Mouse (Mus musculus) ES-E14 (cell line): ENCODE results near the gene Opalin. TPM values are rescaled to one million over a fixed set of nuclear protein-coding genes. Genes with fewer than 3 reads are reported as not detected.

Experiments
- DNase-seq: peaks from one replicate; pipeline ENCODE4 v3.0.0-alpha.2; 2013; ENCODE audit warnings: low read depth, low spot score
- H3K27ac ChIP-seq: 2 replicates; pipeline ENCODE4 v1.5.1; 2012; ENCODE audit warnings: low read depth, mild to moderate bottlenecking, low read length, moderate library complexity, mixed read lengths; ENCODE audit not compliant: poor library complexity, insufficient read depth, severe bottlenecking
- H3K36me3 ChIP-seq: 2 replicates; pipeline ENCODE4 v1.6.1; 2012; ENCODE audit warnings: mild to moderate bottlenecking, low read length, moderate library complexity, mixed read lengths; ENCODE audit not compliant: control insufficient read depth, poor library complexity, insufficient read depth, severe bottlenecking
- H3K4me1 ChIP-seq, 2 experiments: fragments of 150-350 bp in 1 of 2; sonication (generic) in 1 of 2; 2 replicates each; pipeline ENCODE4 v1.6.1; 2012; ENCODE audit warnings: low read length in 2 of 2, mild to moderate bottlenecking in 1 of 2, mixed read lengths in 1 of 2; ENCODE audit not compliant: control insufficient read depth in 2 of 2, insufficient read depth in 2 of 2, poor library complexity in 1 of 2
- H3K4me3 ChIP-seq, 2 experiments: fragments of 150-350 bp in 1 of 2; sonication (generic) in 1 of 2; 2 replicates each; pipeline ENCODE4 v1.5.1; 2012; ENCODE audit warnings: low read length in 2 of 2, low read depth in 1 of 2, mild to moderate bottlenecking in 1 of 2, mixed read lengths in 1 of 2; ENCODE audit not compliant: insufficient read depth in 1 of 2, poor library complexity in 1 of 2, severe bottlenecking in 1 of 2
- H3K9ac ChIP-seq: 2 replicates; pipeline ENCODE4 v1.6.1; 2012; ENCODE audit warnings: low read depth, mild to moderate bottlenecking, low read length, mixed read lengths; ENCODE audit not compliant: poor library complexity, insufficient read depth, severe bottlenecking
- H3K9me3 ChIP-seq: fragments of 150-350 bp; sonication (generic); 2 replicates; pipeline ENCODE4 v1.6.1; 2012; ENCODE audit warnings: low read depth, mild to moderate bottlenecking, low read length; ENCODE audit not compliant: control insufficient read depth, insufficient read depth
- CHD2 ChIP-seq: IDR thresholded peaks from 2 replicates; pipeline ENCODE4 v1.6.1; 2014; ENCODE audit warnings: mild to moderate bottlenecking, low read depth, low read length, inconsistent platforms
- HCFC1 ChIP-seq: IDR thresholded peaks from 2 replicates; pipeline ENCODE4 v1.6.1; 2012; ENCODE audit warnings: low read length, inconsistent platforms, borderline replicate concordance; ENCODE audit not compliant: insufficient read depth
- MAFK ChIP-seq: IDR thresholded peaks from 2 replicates; pipeline ENCODE4 v1.6.1; 2014; ENCODE audit warnings: mild to moderate bottlenecking, low read depth, low read length, inconsistent platforms; ENCODE audit not compliant: insufficient read depth
- ZC3H11A ChIP-seq: IDR thresholded peaks from 2 replicates; pipeline ENCODE4 v1.6.1; 2012; ENCODE audit warnings: low read depth, mild to moderate bottlenecking, inconsistent platforms, low read length, borderline replicate concordance
- ZNF384 ChIP-seq: IDR thresholded peaks from 2 replicates; pipeline ENCODE4 v1.6.1; 2012; ENCODE audit warnings: low read depth, low read length, inconsistent platforms
- in situ Hi-C, 2 experiments: fragments of 600-800 bp; cut with MboI; formaldehyde crosslinking; loops; one replicate each; pipeline ENCODE4 v1.15.1; 2025; ENCODE audit warnings: low sequenced_read_pairs in 2 of 2, inconsistent platforms in 1 of 2; ENCODE audit not compliant: unreplicated experiment in 2 of 2
- total RNA-seq: library from RNA; depleted of rRNA; stranded (reverse); fragments of 300-350 nt; gene quantifications from 2 replicates; pipeline ENCODE4 v1.2.3, GENCODE M21; 2012

The Opalin gene
- total RNA-seq, 1 experiment, result not detected

DNA sequence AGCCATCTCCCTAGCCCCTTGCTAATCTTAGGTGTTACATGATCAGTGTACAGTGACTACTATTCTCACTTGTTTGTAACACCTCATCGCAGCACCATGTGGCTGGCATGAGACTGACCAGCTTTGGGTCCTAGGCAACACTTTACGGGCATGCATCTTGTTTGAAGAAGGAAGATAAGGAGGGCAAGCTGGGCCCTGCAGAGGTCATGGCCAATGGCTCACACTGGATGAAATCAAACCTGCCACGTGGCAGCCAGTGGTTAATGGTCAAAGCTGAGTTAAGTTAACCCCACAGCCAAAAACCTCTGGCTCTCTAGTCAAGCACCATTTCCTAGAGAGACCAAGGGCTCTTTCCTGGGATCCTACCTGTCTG lies 28.7 kb downstream of the Opalin start:
- no peak overlapping the region for H3K9ac ChIP-seq
- no peak for DNase-seq
- TF ChIP-seq HCFC1 (no peak), ZNF384 (no peak), CHD2 (no peak), ZC3H11A (no peak), MAFK (no peak)
- in situ Hi-C loops, result loop anchor here (25.0 kb wide), 1 partner anchor 286 kb away; no protein-coding TSS in a partner anchor
- H3K4me1 ChIP-seq, result no peaks in the 10 kb centered on the region
- H3K9me3 ChIP-seq, result no peaks in the 10 kb centered on the region
- H3K4me3 ChIP-seq, result no peak overlapping the region
- no peaks in the 10 kb centered on the region for H3K36me3 ChIP-seq
- no peak overlapping the region for H3K27ac ChIP-seq

- Histone ChIP-seq H3K36me3 (no peaks in the 10 kb centered on the region), H3K9ac (no peak overlapping the region), H3K4me3 (no peak overlapping the region), H3K9me3 (no peaks in the 10 kb centered on the region), H3K27ac (no peak overlapping the region), H3K4me1 (no peaks in the 10 kb centered on the region)
- TF ChIP-seq CHD2, result no peak
- no peak for TF ChIP-seq ZC3H11A
- TF ChIP-seq ZNF384, result no peak
- TF ChIP-seq HCFC1, result no peak
- no peak for TF ChIP-seq MAFK
- no peak for DNase-seq
- in situ Hi-C loops, result loop anchor here (25.0 kb wide), 1 partner anchor 285 kb away; no protein-coding TSS in a partner anchor
Observed at GRCm38 (mm10) chr19:41047437-41048186, 29.3 kb downstream of the Opalin start.

DNA sequence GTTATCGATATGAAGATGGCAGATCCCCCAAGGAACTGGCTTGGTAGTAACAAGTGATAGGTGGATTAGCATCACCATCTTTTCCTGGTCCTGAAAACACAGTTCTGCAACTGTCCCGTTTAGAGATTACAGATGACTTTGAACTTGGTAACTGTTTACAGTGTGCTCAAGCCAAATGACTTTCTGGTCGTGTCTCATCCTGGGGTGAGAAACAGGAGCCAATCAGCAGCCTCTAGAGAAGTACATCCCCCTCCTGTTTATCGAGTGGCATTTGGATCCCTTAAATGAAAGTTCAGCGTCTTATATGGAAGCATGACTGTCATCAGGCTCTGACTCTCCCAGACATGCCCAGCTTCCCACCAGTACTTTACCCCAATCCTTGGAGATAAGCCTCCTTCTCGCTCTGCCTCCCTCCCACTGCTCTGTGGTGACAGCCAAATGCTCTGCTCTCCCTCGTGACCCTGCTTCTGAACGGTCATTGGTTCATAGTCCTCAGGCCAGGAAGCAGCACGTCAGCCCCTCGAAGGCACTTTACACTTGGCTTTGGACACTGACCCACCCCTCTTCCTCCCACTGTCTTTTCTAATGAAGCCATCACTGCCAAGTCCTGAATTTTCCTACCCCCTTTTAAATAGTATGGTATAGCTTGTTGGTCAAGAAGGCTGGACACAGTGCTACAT lies 31.7 kb downstream of the Opalin start:
- no peak overlapping the region for H3K4me3 ChIP-seq
- TF ChIP-seq ZC3H11A (no peak), HCFC1 (no peak), CHD2 (no peak), MAFK (no peak), ZNF384 (no peak)
- H3K27ac ChIP-seq, result no peak overlapping the region
- H3K9me3 ChIP-seq, result no peaks in the 10 kb centered on the region
- in situ Hi-C loops, result loop anchor here (25.0 kb wide), 1 partner anchor 283 kb away; no protein-coding TSS in a partner anchor
- H3K9ac ChIP-seq, result no peak overlapping the region
- H3K36me3 ChIP-seq, result no peaks in the 10 kb centered on the region
- DNase-seq, result no peak
- H3K4me1 ChIP-seq, result no peaks in the 10 kb centered on the region

GRCm38 (mm10) chr19:41039110-41039509 lies 37.8 kb downstream of the Opalin start:
- no peak for DNase-seq
- Histone ChIP-seq H3K4me3 (no peak overlapping the region), H3K9ac (no peak overlapping the region), H3K4me1 (no peaks in the 10 kb centered on the region), H3K9me3 (no peaks in the 10 kb centered on the region), H3K36me3 (no peaks in the 10 kb centered on the region), H3K27ac (no peak overlapping the region)
- in situ Hi-C loops, result loop anchor here (25.0 kb wide), 1 partner anchor 277 kb away; no protein-coding TSS in a partner anchor
- no peak for TF ChIP-seq ZC3H11A
- TF ChIP-seq MAFK, result no peak
- no peak for TF ChIP-seq CHD2
- no peak for TF ChIP-seq ZNF384
- no peak for TF ChIP-seq HCFC1
